Mouse (Mus musculus): ENCODE data around the gene Ccdc120. TPM values are rescaled to one million over a fixed set of nuclear protein-coding genes. Genes with fewer than 3 reads are reported as not detected.
"Not testable (repeated sequence)": the region's sequence is repeated elsewhere in the genome, so short reads cannot be mapped to it uniquely, and the experiment has no call there.

Ccdc120 gene
- total RNA-seq, 2 experiments from 2014 or later: 0.21 TPM; not detected in 1

- peak; percentile 96 for ATAC-seq (replicated peaks; ENCODE audit: poor library complexity, severe bottlenecking)
Measured at GRCm38 (mm10) chrX:7714135-7714899, 36.4 kb downstream of the Ccdc120 start, which contains the start of gene Wdr45. Wdr45 (plus strand) TSS chrX:7714333.

- ATAC-seq (replicated peaks; ENCODE audit: poor library complexity, severe bottlenecking): not testable (repeated sequence)
Measured at GRCm38 (mm10) chrX:7713764-7714134, 37.0 kb downstream of the Ccdc120 start.

GRCm38 (mm10) chrX:7696954-7697381 is 53.7 kb downstream of the Ccdc120 start, which contains the start of gene Gpkow:
Gpkow (plus strand) TSS chrX:7697131.
- peak; percentile 99 for ATAC-seq (replicated peaks; ENCODE audit: poor library complexity, severe bottlenecking)

- ATAC-seq (replicated peaks; ENCODE audit: poor library complexity, severe bottlenecking): no peak
Measured at GRCm38 (mm10) chrX:7696520-7696919, 54.2 kb downstream of the Ccdc120 start.

- peak; percentile 69 for ATAC-seq (replicated peaks; ENCODE audit: poor library complexity, severe bottlenecking)
Measured at GRCm38 (mm10) chrX:7692862-7693261, 57.8 kb downstream of the Ccdc120 start.

GRCm38 (mm10) chrX:7690486-7690885 is 60.2 kb downstream of the Ccdc120 start:
- ATAC-seq (replicated peaks; ENCODE audit: poor library complexity, severe bottlenecking): no peak

GRCm38 (mm10) chrX:7688321-7688720 is 62.4 kb downstream of the Ccdc120 start:
- ATAC-seq (replicated peaks; ENCODE audit: poor library complexity, severe bottlenecking): no peak

Other genes starting within 250 kb of the Ccdc120 start
- gene Foxp3, start 177.3 kb downstream of the Ccdc120 start, total RNA-seq (2014; fragmentation: Nextera tagmentation): not detected in 2 replicates
- not detected in 2 replicates for gene Foxp3, start 177.3 kb downstream of the Ccdc120 start, total RNA-seq (2017)
- gene Ppp1r3f, start 176.6 kb downstream of the Ccdc120 start, total RNA-seq (2014; fragmentation: Nextera tagmentation): 0.30 and 1.8 TPM in 2 replicates
- gene Ppp1r3f, start 176.6 kb downstream of the Ccdc120 start, total RNA-seq (2017): 0.26 and 1.6 TPM in 2 replicates
- 37.5 and 38.0 TPM in 2 replicates for gene Ccdc22, start 145.4 kb downstream of the Ccdc120 start, total RNA-seq (2014; fragmentation: Nextera tagmentation)
- 41.4 and 45.7 TPM in 2 replicates for gene Ccdc22, start 145.4 kb downstream of the Ccdc120 start, total RNA-seq (2017)
- gene Cacna1f, start 143.8 kb downstream of the Ccdc120 start, total RNA-seq (2014; fragmentation: Nextera tagmentation): 0.53 TPM in 1 of 2 replicates, not detected in the other
- gene Cacna1f, start 143.8 kb downstream of the Ccdc120 start, total RNA-seq (2017): 0.09 and 0.46 TPM in 2 replicates
- 0.23 and 0.97 TPM in 2 replicates for gene Syp, start 112.4 kb downstream of the Ccdc120 start, total RNA-seq (2014; fragmentation: Nextera tagmentation)
- 0.13 TPM in 1 of 2 replicates, not detected in the other for gene Syp, start 112.4 kb downstream of the Ccdc120 start, total RNA-seq (2017)
- 8.4 and 12.5 TPM in 2 replicates for gene Prickle3, start 93.6 kb downstream of the Ccdc120 start, total RNA-seq (2014; fragmentation: Nextera tagmentation)
- gene Prickle3, start 93.6 kb downstream of the Ccdc120 start, total RNA-seq (2017): 2.6 and 2.7 TPM in 2 replicates
- gene Plp2, start 79.5 kb downstream of the Ccdc120 start, total RNA-seq (2014; fragmentation: Nextera tagmentation): 51.4 and 73.9 TPM in 2 replicates
- gene Plp2, start 79.5 kb downstream of the Ccdc120 start, total RNA-seq (2017): 16.0 and 20.9 TPM in 2 replicates
- gene Magix, start 69.7 kb downstream of the Ccdc120 start, total RNA-seq (2014; fragmentation: Nextera tagmentation): not detected in 2 replicates
- gene Magix, start 69.7 kb downstream of the Ccdc120 start, total RNA-seq (2017): 0.17 TPM in 1 of 2 replicates, not detected in the other
- gene Gpkow, start 53.8 kb downstream of the Ccdc120 start, total RNA-seq (2014; fragmentation: Nextera tagmentation): 18.9 and 21.2 TPM in 2 replicates
- gene Gpkow, start 53.8 kb downstream of the Ccdc120 start, total RNA-seq (2017): 30.4 and 32.7 TPM in 2 replicates
- 24.1 and 31.2 TPM in 2 replicates for gene Wdr45, start 36.6 kb downstream of the Ccdc120 start, total RNA-seq (2014; fragmentation: Nextera tagmentation)
- 22.5 and 27.6 TPM in 2 replicates for gene Wdr45, start 36.6 kb downstream of the Ccdc120 start, total RNA-seq (2017)
- gene Gm45208, start 28.7 kb downstream of the Ccdc120 start, total RNA-seq (2014; fragmentation: Nextera tagmentation): not detected in 2 replicates
- not detected in 2 replicates for gene Gm45208, start 28.7 kb downstream of the Ccdc120 start, total RNA-seq (2017)
- 4.3 and 16.1 TPM in 2 replicates for gene Praf2, start 22.5 kb downstream of the Ccdc120 start, total RNA-seq (2014; fragmentation: Nextera tagmentation)
- 2.8 and 6.2 TPM in 2 replicates for gene Praf2, start 22.5 kb downstream of the Ccdc120 start, total RNA-seq (2017)
- 17.4 and 27.8 TPM in 2 replicates for gene Tfe3, start 11.7 kb upstream of the Ccdc120 start, total RNA-seq (2014; fragmentation: Nextera tagmentation)
- 5.7 and 7.2 TPM in 2 replicates for gene Tfe3, start 11.7 kb upstream of the Ccdc120 start, total RNA-seq (2017)
- 43.6 and 52.5 TPM in 2 replicates for gene Gripap1, start 38.9 kb upstream of the Ccdc120 start, total RNA-seq (2014; fragmentation: Nextera tagmentation)
- gene Gripap1, start 38.9 kb upstream of the Ccdc120 start, total RNA-seq (2017): 59.7 and 78.0 TPM in 2 replicates
- gene Kcnd1, start 71.4 kb upstream of the Ccdc120 start, total RNA-seq (2014; fragmentation: Nextera tagmentation): 0.32 and 2.5 TPM in 2 replicates
- gene Kcnd1, start 71.4 kb upstream of the Ccdc120 start, total RNA-seq (2017): 0.31 TPM in 1 of 2 replicates, not detected in the other
- gene Otud5, start 90.5 kb upstream of the Ccdc120 start, total RNA-seq (2014; fragmentation: Nextera tagmentation): 44.0 and 47.5 TPM in 2 replicates
- gene Otud5, start 90.5 kb upstream of the Ccdc120 start, total RNA-seq (2017): 56.4 and 57.4 TPM in 2 replicates
- 6.3 and 7.1 TPM in 2 replicates for gene Pim2, start 127.4 kb upstream of the Ccdc120 start, total RNA-seq (2014; fragmentation: Nextera tagmentation)
- 0.78 and 1.5 TPM in 2 replicates for gene Pim2, start 127.4 kb upstream of the Ccdc120 start, total RNA-seq (2017)
- 18.7 and 35.6 TPM in 2 replicates for gene Slc35a2, start 133.1 kb upstream of the Ccdc120 start, total RNA-seq (2014; fragmentation: Nextera tagmentation)
- 14.6 and 19.6 TPM in 2 replicates for gene Slc35a2, start 133.1 kb upstream of the Ccdc120 start, total RNA-seq (2017)
- gene Pqbp1, start 148.4 kb upstream of the Ccdc120 start, total RNA-seq (2014; fragmentation: Nextera tagmentation): 53.9 and 80.4 TPM in 2 replicates
- gene Pqbp1, start 148.4 kb upstream of the Ccdc120 start, total RNA-seq (2017): 130 and 144 TPM in 2 replicates
- gene Timm17b, start 148.5 kb upstream of the Ccdc120 start, total RNA-seq (2014; fragmentation: Nextera tagmentation): 80.9 and 119 TPM in 2 replicates
- 62.7 and 111 TPM in 2 replicates for gene Timm17b, start 148.5 kb upstream of the Ccdc120 start, total RNA-seq (2017)
- gene Gm10491, start 156.9 kb upstream of the Ccdc120 start, total RNA-seq (2014; fragmentation: Nextera tagmentation): not detected in 2 replicates
- not detected in 2 replicates for gene Gm10491, start 156.9 kb upstream of the Ccdc120 start, total RNA-seq (2017)
- gene Gm10490, start 158.6 kb upstream of the Ccdc120 start, total RNA-seq (2014; fragmentation: Nextera tagmentation): not detected in 2 replicates
- gene Gm10490, start 158.6 kb upstream of the Ccdc120 start, total RNA-seq (2017): not detected in 2 replicates
- not detected in 2 replicates for gene Pcsk1n, start 168.9 kb upstream of the Ccdc120 start, total RNA-seq (2014; fragmentation: Nextera tagmentation)
- not detected in 2 replicates for gene Pcsk1n, start 168.9 kb upstream of the Ccdc120 start, total RNA-seq (2017)
- gene Eras, start 177.7 kb upstream of the Ccdc120 start, total RNA-seq (2014; fragmentation: Nextera tagmentation): not detected in 2 replicates
- not detected in 2 replicates for gene Eras, start 177.7 kb upstream of the Ccdc120 start, total RNA-seq (2017)
- gene Hdac6, start 197.0 kb upstream of the Ccdc120 start, total RNA-seq (2014; fragmentation: Nextera tagmentation): 11.5 and 13.5 TPM in 2 replicates
- 7.5 and 8.0 TPM in 2 replicates for gene Hdac6, start 197.0 kb upstream of the Ccdc120 start, total RNA-seq (2017)
- gene Gata1, start 227.2 kb upstream of the Ccdc120 start, total RNA-seq (2014; fragmentation: Nextera tagmentation): 2.2 and 4.5 TPM in 2 replicates
- gene Gata1, start 227.2 kb upstream of the Ccdc120 start, total RNA-seq (2017): 3.6 and 4.2 TPM in 2 replicates

Data from granulocyte monocyte progenitor cell, adult 5-6 weeks (primary cell).